Mouse (Mus musculus) adrenal gland, postnatal 4 days (tissue): Measurements from ENCODE around the gene Il2rb. TPM values are rescaled to one million over a fixed set of nuclear protein-coding genes. Genes with fewer than 3 reads are reported as not detected.
A peak's percentile ranks its signal among the peaks of the same experiment; 100 is the strongest.

Source experiments
- DNase-seq, 2 experiments: peaks; one replicate each; pipeline ENCODE4 v3.0.0; 2021 to 2022; ENCODE audit warnings: low spot score in 2 of 2, mixed read lengths in 2 of 2
- total RNA-seq, 2 experiments: library from RNA; stranded (reverse); gene quantifications; 2 replicates each; pipeline ENCODE4 v1.2.3; 2021

The Il2rb gene
- total RNA-seq, 2 experiments from 2014 or later, result 0.64 to 1.3 TPM

- DNase-seq, result no peak
These were observed 45.9 kb downstream of the Il2rb start for GRCm38 (mm10) chr15:78449131-78449530.

GRCm38 (mm10) chr15:78447746-78448535 lies 47.1 kb downstream of the Il2rb start:
- DNase-seq, result peak; percentile 93 to 97

GRCm38 (mm10) chr15:78447121-78447520 lies 48.0 kb downstream of the Il2rb start:
- DNase-seq, result no peak

GRCm38 (mm10) chr15:78443857-78444256 lies 51.2 kb downstream of the Il2rb start:
- no peak for DNase-seq

- DNase-seq, result no peak
These were observed 52.8 kb downstream of the Il2rb start for GRCm38 (mm10) chr15:78442231-78442630.

- DNase-seq, result no peak
These were observed 56.1 kb downstream of the Il2rb start for GRCm38 (mm10) chr15:78438973-78439372.

GRCm38 (mm10) chr15:78438505-78438904 lies 56.6 kb downstream of the Il2rb start:
- DNase-seq, result no peak

GRCm38 (mm10) chr15:78438018-78438394 lies 57.1 kb downstream of the Il2rb start:
- peak in 1 of 2 experiments; percentile 27 for DNase-seq

- DNase-seq, result peak; percentile 41 to 68
These were observed 57.6 kb downstream of the Il2rb start for GRCm38 (mm10) chr15:78437237-78438017.

- DNase-seq, result peak; percentile 72 to 76
These were observed 58.5 kb downstream of the Il2rb start for GRCm38 (mm10) chr15:78436380-78437192.

- DNase-seq, result no peak
These were observed 59.4 kb downstream of the Il2rb start for GRCm38 (mm10) chr15:78435681-78436080.

GRCm38 (mm10) chr15:78434896-78435520 lies 60.1 kb downstream of the Il2rb start:
- DNase-seq, result no peak

- no peak for DNase-seq
These were observed 63.4 kb downstream of the Il2rb start for GRCm38 (mm10) chr15:78431541-78432121.

GRCm38 (mm10) chr15:78430874-78431273 lies 64.2 kb downstream of the Il2rb start:
- DNase-seq, result no peak

GRCm38 (mm10) chr15:78429871-78430622 lies 65.0 kb downstream of the Il2rb start:
- no peak for DNase-seq

Other genes starting within 250 kb of the Il2rb start
- 1 to 10 TPM; 1.7 to 2.1 TPM for gene Csf2rb2, start 189.6 kb downstream of the Il2rb start, total RNA-seq
- gene Csf2rb, start 169.5 kb downstream of the Il2rb start, total RNA-seq, result 10 to 100 TPM; 10.9 to 13.4 TPM
- not detected for gene Tex33, start 99.4 kb downstream of the Il2rb start, total RNA-seq
- gene Tst, start 89.4 kb downstream of the Il2rb start, total RNA-seq, result 100 to 1,000 TPM; 217 to 242 TPM
- 10 to 100 TPM; 52.8 to 53.8 TPM for gene Mpst, start 88.9 kb downstream of the Il2rb start, total RNA-seq
- gene Kctd17, start 66.7 kb downstream of the Il2rb start, total RNA-seq, result 100 to 1,000 TPM; 107 to 113 TPM
- gene Tmprss6, start 26.6 kb downstream of the Il2rb start, total RNA-seq, result 10 to 100 TPM in 1 of 2 experiments, 1 to 10 TPM in 1; 1.8 to 22.4 TPM
- gene C1qtnf6, start 36.1 kb upstream of the Il2rb start, total RNA-seq, result 10 to 100 TPM; 81.8 to 93.0 TPM
- 1 to 10 TPM in 1 of 2 experiments, under 1 TPM in 1; 0.79 to 1.3 TPM for gene Sstr3, start 49.4 kb upstream of the Il2rb start, total RNA-seq
- gene Rac2, start 77.5 kb upstream of the Il2rb start, total RNA-seq, result 10 to 100 TPM in 1 of 2 experiments, 1 to 10 TPM in 1; 9.4 to 10.4 TPM
- 1 to 10 TPM; 8.2 to 9.5 TPM for gene Cyth4, start 101.8 kb upstream of the Il2rb start, total RNA-seq
- gene Elfn2, start 223.5 kb upstream of the Il2rb start, total RNA-seq, result 1 to 10 TPM; 3.9 to 4.2 TPM